Mouse (Mus musculus) embryonic facial prominence, embryonic 15.5 days (tissue): ENCODE results near the gene Agmat. TPM values are rescaled to one million over a fixed set of nuclear protein-coding genes. Genes with fewer than 3 reads are reported as not detected.
"Not testable (repeated sequence)": the region's sequence is repeated elsewhere in the genome, so short reads cannot be mapped to it uniquely, and the experiment has no call there.

Source experiments
- ATAC-seq: fragments of 200-750 bp; cut with Nextera tagmentation; 2 replicates; pipeline ENCODE4 v1.8.0; 2017; ENCODE audit warnings: low read depth, moderate TSS enrichment; ENCODE audit not compliant: insufficient number of reproducible peaks, low FRiP score, low TSS enrichment
- H3K27ac ChIP-seq: fragments of 300-500 bp; sonication (generic); replicated peaks from 2 replicates; pipeline ENCODE4 v1.5.1; 2015; ENCODE audit warnings: mild to moderate bottlenecking, inconsistent platforms
- H3K27me3 ChIP-seq: fragments of 300-500 bp; sonication (generic); 2 replicates; pipeline ENCODE4 v1.6.1; 2015; ENCODE audit warnings: inconsistent platforms
- H3K36me3 ChIP-seq: fragments of 300-500 bp; sonication (generic); 2 replicates; pipeline ENCODE4 v1.6.1; 2015; ENCODE audit warnings: mild to moderate bottlenecking, inconsistent platforms
- H3K4me1 ChIP-seq: fragments of 300-500 bp; sonication (generic); 2 replicates; pipeline ENCODE4 v1.6.1; 2015; ENCODE audit warnings: inconsistent platforms
- H3K4me2 ChIP-seq: fragments of 300-500 bp; sonication (generic); replicated peaks from 2 replicates; pipeline ENCODE4 v1.6.1; 2015; ENCODE audit warnings: mild to moderate bottlenecking, inconsistent platforms
- H3K4me3 ChIP-seq: fragments of 300-500 bp; sonication (generic); replicated peaks from 2 replicates; pipeline ENCODE4 v1.5.1; 2015; ENCODE audit warnings: mild to moderate bottlenecking, inconsistent platforms
- H3K9ac ChIP-seq: fragments of 300-500 bp; sonication (generic); 2 replicates; pipeline ENCODE4 v1.6.1; 2015; ENCODE audit warnings: inconsistent platforms
- H3K9me3 ChIP-seq: fragments of 300-500 bp; sonication (generic); replicated peaks from 2 replicates; pipeline ENCODE4 v1.6.1; 2016; ENCODE audit warnings: inconsistent platforms
- WGBS: fragments of 180-500 bp; shearing (Covaris S2); methylation state at CpG from one replicate; pipeline ENCODE4 v1.1.7; 2015; 5-methylcytosine and 5-hydroxymethylcytosine counted together
- polyA plus RNA-seq: library from polyadenylated mRNA; unstranded; fragments of >200 nt; fragmentation: Nextera tagmentation; extraction: Ambion mirVana; gene quantifications from 2 replicates; pipeline ENCODE4 v1.2.1, GENCODE M21; 2015

Agmat gene
- polyA plus RNA-seq, 1 experiment from 2014 or later, result 0.33 TPM

GRCm38 (mm10) chr4:141762102-141762598 lies 15.7 kb downstream of the Agmat start:
- 91% methylated on average over 13 of the region's 13 CpGs for WGBS
- Histone ChIP-seq H3K4me1 (peaks cover 14% of the 10 kb centered on the region), H3K9ac (no peak overlapping the region), H3K4me2 (no peak overlapping the region), H3K27me3 (no peaks in the 10 kb centered on the region), H3K27ac (no peak overlapping the region), H3K36me3 (peaks cover 51% of the 10 kb centered on the region), H3K9me3 (no peaks in the 10 kb centered on the region), H3K4me3 (no peak overlapping the region)
- ATAC-seq, result no peak

- Histone ChIP-seq H3K27me3 (no peaks in the 10 kb centered on the region), H3K4me2 (no peak overlapping the region), H3K36me3 (peaks cover 60% of the 10 kb centered on the region), H3K27ac (no peak overlapping the region), H3K9me3 (no peaks in the 10 kb centered on the region), H3K4me3 (no peak overlapping the region), H3K9ac (no peak overlapping the region), H3K4me1 (peaks cover 27% of the 10 kb centered on the region)
- ATAC-seq, result no peak
- 90% methylated on average over 12 of the region's 12 CpGs for WGBS
These were observed 17.0 kb downstream of the Agmat start for GRCm38 (mm10) chr4:141763476-141763875.

- H3K27me3 ChIP-seq, result no peaks in the 10 kb centered on the region
- H3K9me3 ChIP-seq, result no peaks in the 10 kb centered on the region
- no peak overlapping the region for H3K4me3 ChIP-seq
- no peak for ATAC-seq
- peaks cover 75% of the 10 kb centered on the region for H3K36me3 ChIP-seq
- H3K9ac ChIP-seq, result no peak overlapping the region
- H3K4me2 ChIP-seq, result no peak overlapping the region
- WGBS, result 86% methylated on average over 3 of the region's 3 CpGs
- no peak overlapping the region for H3K27ac ChIP-seq
- H3K4me1 ChIP-seq, result peaks cover 28% of the 10 kb centered on the region
These were observed 18.5 kb downstream of the Agmat start for GRCm38 (mm10) chr4:141765008-141765407.

DNA sequence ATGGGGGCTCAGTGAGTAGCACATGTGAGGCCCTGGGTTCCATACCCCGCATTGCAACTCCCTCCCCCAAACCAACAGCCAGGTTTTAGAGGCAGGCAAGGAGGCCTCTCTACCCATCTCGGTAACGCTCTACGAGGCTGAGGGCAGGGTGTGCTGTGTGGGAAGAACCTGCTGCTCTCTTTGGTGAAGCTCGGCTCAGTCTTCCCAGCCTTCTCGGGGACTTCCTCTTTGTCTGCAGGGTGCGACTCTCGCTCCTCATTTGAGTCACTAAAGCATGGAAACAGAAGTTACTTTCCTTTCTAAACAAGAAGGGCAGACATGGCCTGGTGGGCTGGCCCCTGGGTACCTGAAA lies 19.8 kb downstream of the Agmat start:
- WGBS, result 58% methylated on average over 8 of the region's 8 CpGs
- H3K9me3 ChIP-seq, result no peaks in the 10 kb centered on the region
- H3K4me1 ChIP-seq, result peaks cover 28% of the 10 kb centered on the region
- no peak for ATAC-seq
- H3K36me3 ChIP-seq, result peaks cover 82% of the 10 kb centered on the region
- no peak overlapping the region for H3K9ac ChIP-seq
- peak overlapping the region; percentile 94 for H3K27ac ChIP-seq
- H3K27me3 ChIP-seq, result no peaks in the 10 kb centered on the region
- H3K4me3 ChIP-seq, result no peak overlapping the region
- peak overlapping the region; percentile 32 for H3K4me2 ChIP-seq

DNA sequence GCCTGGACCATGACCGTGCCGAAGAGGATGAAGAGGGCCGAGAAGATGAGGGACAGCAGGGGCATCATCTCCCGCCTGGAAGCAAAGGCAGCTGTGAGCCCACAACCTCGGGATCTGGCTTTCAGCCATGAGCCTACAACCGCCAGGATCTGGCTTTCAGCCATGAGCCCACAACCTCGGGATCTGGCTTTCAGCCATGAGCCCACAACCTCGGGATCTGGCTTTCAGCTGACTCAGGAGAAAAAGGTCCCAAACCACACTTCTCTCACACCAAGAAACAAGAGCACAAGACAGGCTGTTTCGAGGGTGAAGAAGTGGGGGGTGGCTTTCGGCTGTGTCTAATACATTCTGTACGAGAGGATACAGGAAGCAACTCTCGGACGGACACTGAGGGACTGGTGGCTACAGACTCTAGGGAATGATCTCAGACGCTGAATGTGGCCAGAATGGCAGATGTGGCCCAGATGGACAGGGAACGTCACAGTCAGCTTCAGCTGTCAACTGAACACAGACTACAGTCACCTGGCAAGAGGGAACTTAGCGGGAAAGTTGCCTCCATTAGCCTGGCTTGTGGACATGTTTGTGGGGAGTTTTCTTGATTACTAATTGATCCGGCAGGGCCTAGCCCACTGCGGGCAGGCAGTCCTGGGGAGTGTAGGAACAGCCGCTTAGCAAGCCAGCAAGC lies 20.3 kb downstream of the Agmat start:
- peak; percentile 84 for ATAC-seq
- Histone ChIP-seq H3K27me3 (no peaks in the 10 kb centered on the region), H3K4me1 (peaks cover 28% of the 10 kb centered on the region), H3K4me2 (peak overlapping the region; percentile 32), H3K4me3 (no peak overlapping the region), H3K9me3 (no peaks in the 10 kb centered on the region), H3K36me3 (peaks cover 82% of the 10 kb centered on the region), H3K27ac (peak overlapping the region; percentile 94), H3K9ac (no peak overlapping the region)
- 26% methylated on average over 19 of the region's 19 CpGs for WGBS

DNA sequence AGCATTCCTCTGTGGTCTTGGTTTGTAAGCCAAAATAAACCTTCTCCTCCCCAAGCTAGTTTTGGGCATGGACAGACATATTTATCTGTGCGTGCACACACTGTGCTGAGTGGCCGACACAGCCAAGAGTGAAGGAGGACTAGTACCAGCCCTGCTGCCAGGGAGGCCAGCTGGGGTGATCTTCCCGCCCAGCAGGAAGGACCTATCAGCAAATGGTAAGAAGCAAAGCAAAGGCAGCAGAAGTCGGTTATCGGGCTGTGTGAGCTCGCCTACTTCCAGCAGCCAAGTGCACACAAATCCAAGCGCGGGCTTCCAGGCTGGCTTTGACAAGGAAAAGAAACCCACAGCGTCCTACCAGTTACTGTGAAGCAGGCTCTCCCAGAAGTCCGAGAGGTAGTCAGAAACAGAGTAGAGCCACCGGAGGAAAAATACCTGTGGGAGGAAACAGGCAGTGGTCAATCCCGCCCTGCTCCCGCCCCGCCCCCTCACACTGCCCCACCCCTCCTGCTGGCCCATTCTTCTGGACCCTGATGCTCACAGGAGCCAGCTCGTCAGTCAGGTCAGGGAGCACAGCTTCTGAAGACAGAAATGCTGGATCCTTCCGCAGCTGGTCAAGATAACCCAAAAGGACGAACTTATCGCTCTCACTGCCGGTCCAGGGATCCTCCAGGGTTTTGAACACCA lies 21.0 kb downstream of the Agmat start:
- ATAC-seq, result peak; percentile 86
- H3K9ac ChIP-seq, result no peak overlapping the region

GRCm38 (mm10) chr4:141769501-141770160 lies 23.2 kb downstream of the Agmat start:
- no peak overlapping the region for H3K4me2 ChIP-seq
- H3K27me3 ChIP-seq, result no peaks in the 10 kb centered on the region
- H3K4me1 ChIP-seq, result peaks cover 28% of the 10 kb centered on the region
- no peaks in the 10 kb centered on the region for H3K9me3 ChIP-seq
- H3K4me3 ChIP-seq, result no peak overlapping the region
- ATAC-seq, result no peak
- H3K27ac ChIP-seq, result no peak overlapping the region
- peaks cover 82% of the 10 kb centered on the region for H3K36me3 ChIP-seq
- WGBS, result 87% methylated on average over 8 of the region's 8 CpGs
- no peak overlapping the region for H3K9ac ChIP-seq

More for the DNA sequence above, 21.0 kb downstream of the Agmat start:
- H3K27ac ChIP-seq, result peak overlapping the region; percentile 94
- H3K4me2 ChIP-seq, result peak overlapping the region; percentile 32
- 59% methylated on average over 19 of the region's 19 CpGs for WGBS
- H3K4me1 ChIP-seq, result peaks cover 28% of the 10 kb centered on the region
- H3K27me3 ChIP-seq, result no peaks in the 10 kb centered on the region
- H3K9me3 ChIP-seq, result no peaks in the 10 kb centered on the region
- H3K36me3 ChIP-seq, result peaks cover 82% of the 10 kb centered on the region
- H3K4me3 ChIP-seq, result no peak overlapping the region

DNA sequence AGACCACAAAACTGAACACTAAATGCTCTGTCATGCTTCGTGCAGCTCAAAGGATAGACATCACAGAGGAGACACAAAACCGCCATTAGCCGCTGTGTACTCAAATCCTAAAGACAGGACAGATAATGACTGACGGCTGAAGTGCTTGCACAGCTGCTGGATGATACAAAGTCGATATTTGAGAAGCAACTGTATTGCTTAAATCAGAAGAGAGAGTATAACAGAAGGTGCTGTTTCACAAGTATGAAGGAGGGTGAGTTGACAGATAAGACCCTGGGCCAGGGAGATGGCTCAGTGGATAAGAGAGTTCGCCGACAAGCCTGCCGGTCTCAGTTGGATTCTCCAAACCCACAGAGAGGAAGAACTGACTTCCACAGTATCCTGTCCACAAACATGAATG lies 25.4 kb downstream of the Agmat start:
- no peaks in the 10 kb centered on the region for H3K27me3 ChIP-seq
- no peak for ATAC-seq
- H3K9ac ChIP-seq, result no peak overlapping the region
- no peak overlapping the region for H3K27ac ChIP-seq
- peaks cover 90% of the 10 kb centered on the region for H3K36me3 ChIP-seq
- no peak overlapping the region for H3K4me3 ChIP-seq
- peaks cover 17% of the 10 kb centered on the region for H3K4me1 ChIP-seq
- H3K4me2 ChIP-seq, result no peak overlapping the region
- WGBS, result 80% methylated on average over 8 of the region's 8 CpGs
- H3K9me3 ChIP-seq, result no peaks in the 10 kb centered on the region

GRCm38 (mm10) chr4:141773019-141773418 lies 26.5 kb downstream of the Agmat start:
- H3K9ac ChIP-seq, H3K4me2 ChIP-seq, ATAC-seq, H3K27ac ChIP-seq, H3K4me3 ChIP-seq, H3K27me3 ChIP-seq, H3K4me1 ChIP-seq, H3K9me3 ChIP-seq: not testable (repeated sequence)
- WGBS, result 80% methylated on average over 4 of the region's 4 CpGs
- peaks cover 94% of the 10 kb centered on the region for H3K36me3 ChIP-seq

GRCm38 (mm10) chr4:141779828-141780227 lies 33.4 kb downstream of the Agmat start:
- no peak overlapping the region for H3K4me3 ChIP-seq
- H3K27me3 ChIP-seq, result no peaks in the 10 kb centered on the region
- H3K4me2 ChIP-seq, result no peak overlapping the region
- WGBS, result 97% methylated on average over 8 of the region's 8 CpGs
- H3K27ac ChIP-seq, result no peak overlapping the region
- ATAC-seq, result no peak
- H3K9me3 ChIP-seq, result no peaks in the 10 kb centered on the region
- no peaks in the 10 kb centered on the region for H3K4me1 ChIP-seq
- peaks cover 93% of the 10 kb centered on the region for H3K36me3 ChIP-seq
- no peak overlapping the region for H3K9ac ChIP-seq

DNA sequence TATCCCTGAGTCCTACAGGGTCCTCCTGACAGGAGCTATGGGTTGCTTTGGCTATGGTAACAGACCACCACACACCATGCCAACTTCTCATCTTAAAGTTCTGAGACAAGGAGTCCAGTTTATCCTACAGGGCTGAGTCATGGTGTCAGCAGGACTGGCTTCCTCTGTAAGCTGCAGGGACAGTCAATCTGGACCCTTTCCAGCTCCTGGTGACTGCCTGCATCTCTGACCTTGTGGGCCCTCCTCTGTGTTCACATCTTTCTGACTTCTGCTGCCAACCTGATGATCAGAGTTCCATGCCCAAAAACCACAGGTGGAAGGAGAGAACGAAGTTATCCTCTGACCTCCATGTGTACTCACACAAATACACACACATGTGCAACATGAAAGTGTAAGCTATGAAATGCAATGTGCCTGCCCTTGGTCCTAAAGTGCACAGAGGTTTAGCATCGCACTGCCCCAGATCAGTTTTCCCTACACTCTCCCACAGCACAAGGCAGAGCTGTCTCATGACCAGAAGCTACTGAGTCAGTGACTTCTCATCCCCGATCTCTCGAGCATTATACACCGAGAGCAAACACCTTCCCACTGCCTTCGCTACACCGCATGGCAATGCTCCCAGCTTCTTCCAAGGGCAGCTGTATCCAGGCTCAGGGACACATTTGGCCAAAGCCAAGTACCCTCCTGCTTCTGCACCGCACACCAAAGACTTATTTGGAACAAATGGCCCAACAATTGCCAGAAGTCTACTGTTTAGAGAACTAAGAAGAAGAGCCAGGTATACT lies 34.9 kb downstream of the Agmat start:
- H3K27me3 ChIP-seq, result no peaks in the 10 kb centered on the region
- H3K4me1 ChIP-seq, result no peaks in the 10 kb centered on the region
- H3K9me3 ChIP-seq, result no peaks in the 10 kb centered on the region
- H3K9ac ChIP-seq, result no peak overlapping the region
- 95% methylated on average over 8 of the region's 8 CpGs for WGBS
- H3K36me3 ChIP-seq, result peaks cover 92% of the 10 kb centered on the region
- no peak for ATAC-seq
- no peak overlapping the region for H3K27ac ChIP-seq
- H3K4me2 ChIP-seq, result no peak overlapping the region
- H3K4me3 ChIP-seq, result no peak overlapping the region
